Mouse (Mus musculus): ENCODE measurements around the gene Rbpj.

Gene Rbpj

GRCm38 (mm10) chr5:53551394-53551793 is 85.4 kb downstream of the Rbpj start:
- no peak for DNase-seq (ENCODE audit: low read depth, low spot score)

GRCm38 (mm10) chr5:53551910-53552309 is 86.0 kb downstream of the Rbpj start:
- DNase-seq (ENCODE audit: low read depth, low spot score), result no peak

GRCm38 (mm10) chr5:53553281-53553680 is 87.3 kb downstream of the Rbpj start:
- no peak for DNase-seq (ENCODE audit: low read depth, low spot score)

GRCm38 (mm10) chr5:53554180-53554579 is 88.2 kb downstream of the Rbpj start:
- no peak for DNase-seq (ENCODE audit: low read depth, low spot score)

- DNase-seq (ENCODE audit: low read depth, low spot score), result no peak
These were observed 89.0 kb downstream of the Rbpj start for GRCm38 (mm10) chr5:53554926-53555325.

- no peak for DNase-seq (ENCODE audit: low read depth, low spot score)
These were observed 89.5 kb downstream of the Rbpj start for GRCm38 (mm10) chr5:53555474-53555873.

GRCm38 (mm10) chr5:53555929-53556328 is 90.0 kb downstream of the Rbpj start:
- DNase-seq (ENCODE audit: low read depth, low spot score), result no peak

- no peak for DNase-seq (ENCODE audit: low read depth, low spot score)
These were observed 91.8 kb downstream of the Rbpj start for GRCm38 (mm10) chr5:53557544-53558260.

- DNase-seq (ENCODE audit: low read depth, low spot score), result no peak
These were observed 95.2 kb downstream of the Rbpj start for GRCm38 (mm10) chr5:53561160-53561559.

GRCm38 (mm10) chr5:53564309-53564708 is 98.4 kb downstream of the Rbpj start:
- no peak for DNase-seq (ENCODE audit: low read depth, low spot score)

GRCm38 (mm10) chr5:53565213-53565794 is 99.4 kb downstream of the Rbpj start:
- no peak for DNase-seq (ENCODE audit: low read depth, low spot score)

GRCm38 (mm10) chr5:53566485-53567083 is 100.6 kb downstream of the Rbpj start:
- DNase-seq (ENCODE audit: low read depth, low spot score), result no peak

GRCm38 (mm10) chr5:53572496-53572895 is 106.5 kb downstream of the Rbpj start:
- DNase-seq (ENCODE audit: low read depth, low spot score), result no peak

GRCm38 (mm10) chr5:53574883-53575442 is 109.0 kb downstream of the Rbpj start:
- no peak for DNase-seq (ENCODE audit: low read depth, low spot score)

GRCm38 (mm10) chr5:53577272-53577889 is 111.4 kb downstream of the Rbpj start:
- DNase-seq (ENCODE audit: low read depth, low spot score), result no peak

GRCm38 (mm10) chr5:53584069-53584767 is 118.3 kb downstream of the Rbpj start:
- DNase-seq (ENCODE audit: low read depth, low spot score), result no peak

- DNase-seq (ENCODE audit: low read depth, low spot score), result no peak
These were observed 122.6 kb downstream of the Rbpj start for GRCm38 (mm10) chr5:53588421-53589171.

- peak; percentile 99 for DNase-seq (ENCODE audit: low read depth, low spot score)
These were observed 123.4 kb downstream of the Rbpj start for GRCm38 (mm10) chr5:53589172-53589960.

- peak; percentile 95 for DNase-seq (ENCODE audit: low read depth, low spot score)
These were observed 124.3 kb downstream of the Rbpj start for GRCm38 (mm10) chr5:53590179-53590765.

Data from forelimb bud, embryonic 11.5 days (tissue).